Mouse (Mus musculus): Measurements from ENCODE around the gene Sh3gl2. TPM values are rescaled to one million over a fixed set of nuclear protein-coding genes. Genes with fewer than 3 reads are reported as not detected.

The Sh3gl2 gene
- 35.2 and 46.7 TPM in 2 replicates for polyA plus RNA-seq (2012; rRNA removed)

DNA sequence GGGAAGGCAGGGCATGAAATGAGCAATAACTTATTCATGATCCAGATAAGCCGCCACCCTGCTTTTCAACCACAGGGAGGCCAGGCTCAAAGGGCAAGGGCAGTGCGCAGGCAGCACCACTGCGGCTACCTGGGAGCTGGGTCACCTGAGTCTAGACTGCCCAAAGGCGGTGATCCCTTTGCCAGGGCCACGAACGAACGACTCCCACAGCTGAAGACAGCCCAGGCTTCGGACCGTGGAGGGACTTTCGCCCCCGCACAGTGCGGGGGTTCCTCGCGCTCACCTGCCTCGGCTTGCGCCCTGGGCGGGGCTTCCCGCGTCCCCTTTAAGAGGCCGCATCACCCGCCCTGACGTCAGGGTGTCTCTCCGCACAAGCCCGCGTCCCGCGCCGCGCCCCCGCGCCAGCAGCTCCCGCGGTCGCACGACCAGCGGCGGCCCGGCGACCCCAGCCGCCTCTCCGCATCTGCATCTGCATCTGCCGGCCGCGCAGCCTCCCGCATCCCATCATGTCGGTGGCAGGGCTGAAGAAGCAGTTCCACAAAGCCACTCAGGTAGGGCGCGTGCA is at the start of gene Sh3gl2:
Gene Sh3gl2, plus strand, starts transcription at position 56 of the 565 bp plus-strand sequence.
- DNase-seq (ENCODE audit: low read depth), result peak; percentile 89
- TF ChIP-seq CTCF (IDR thresholded peaks at IDR 0.05; ENCODE audit: borderline replicate concordance, extremely low read depth, insufficient read depth, insufficient read length), result peak; percentile 27; the same call in 1 of the 2 replicates
- TF ChIP-seq POLR2A (IDR thresholded peaks at IDR 0.05; ENCODE audit: borderline replicate concordance, extremely low read depth, insufficient read depth, insufficient read length, poor library complexity, severe bottlenecking), result peak; percentile 52

DNA sequence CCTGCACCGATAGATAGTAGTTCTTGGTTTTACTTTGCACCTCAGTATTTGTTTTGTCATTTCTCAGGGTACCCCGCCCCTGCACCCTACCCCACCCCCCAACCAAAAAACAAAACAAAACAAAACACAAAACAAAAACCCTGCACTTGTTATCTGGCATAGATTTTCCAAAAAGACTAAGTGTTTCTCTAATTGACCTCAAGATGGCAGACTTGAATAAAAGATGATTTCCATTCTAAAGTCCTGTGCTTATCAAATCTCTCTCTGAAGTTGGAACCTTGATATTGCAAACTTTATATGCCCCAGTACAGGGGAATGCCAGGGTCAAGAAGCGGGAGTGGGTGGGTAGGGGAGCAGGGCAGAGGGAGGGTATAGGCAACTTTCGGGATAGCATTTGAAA is 43.8 kb upstream of the Sh3gl2 start:
- peak; percentile 66 for DNase-seq (ENCODE audit: low read depth)
- TF ChIP-seq POLR2A (IDR thresholded peaks at IDR 0.05; ENCODE audit: borderline replicate concordance, extremely low read depth, insufficient read depth, insufficient read length, poor library complexity, severe bottlenecking) (no peak), CTCF (IDR thresholded peaks at IDR 0.05; ENCODE audit: borderline replicate concordance, extremely low read depth, insufficient read depth, insufficient read length) (no peak)

DNA sequence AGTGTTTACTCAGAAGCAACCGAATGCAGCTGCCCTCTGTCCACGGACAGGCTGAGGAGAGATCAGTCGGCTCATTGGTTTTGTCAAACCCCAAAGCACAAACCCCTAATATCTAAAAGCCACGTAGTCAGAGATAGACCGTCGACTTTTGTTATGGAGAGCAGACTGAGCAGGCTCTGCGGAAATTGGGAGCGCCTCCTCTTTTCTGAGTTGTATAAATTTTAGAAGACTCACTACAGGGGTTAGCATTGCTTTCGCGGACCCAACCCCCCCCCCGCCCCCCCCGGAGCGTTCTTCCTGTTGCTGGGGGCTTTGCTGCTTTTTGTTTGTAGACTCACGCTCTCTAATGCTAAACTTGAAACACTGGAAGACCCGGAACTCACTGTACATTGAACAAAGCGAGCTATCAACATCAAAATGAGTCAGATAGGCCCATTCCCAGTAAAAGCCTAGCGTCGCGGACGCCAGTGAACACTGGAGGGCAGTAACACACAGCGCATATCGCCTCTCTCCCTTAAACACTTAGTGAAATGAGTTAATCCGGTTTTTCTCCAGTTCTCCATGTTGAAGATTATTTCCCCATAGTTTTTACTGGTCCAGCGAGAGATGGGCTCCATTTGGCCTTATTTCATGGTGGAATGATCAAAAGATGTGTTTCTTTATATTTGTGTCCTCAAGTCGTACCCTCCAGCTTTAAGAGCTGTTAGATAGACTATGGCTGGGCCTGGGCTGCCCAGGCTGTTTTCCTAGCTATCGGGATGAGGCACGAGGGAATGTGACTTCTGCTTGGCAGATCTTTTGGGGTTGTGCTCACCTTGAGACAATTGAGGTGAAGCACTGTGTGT is 42.2 kb upstream of the Sh3gl2 start:
- DNase-seq (ENCODE audit: low read depth), result peak; percentile 92
- no peak for TF ChIP-seq POLR2A (IDR thresholded peaks at IDR 0.05; ENCODE audit: borderline replicate concordance, extremely low read depth, insufficient read depth, insufficient read length, poor library complexity, severe bottlenecking)
- TF ChIP-seq CTCF (IDR thresholded peaks at IDR 0.05; ENCODE audit: borderline replicate concordance, extremely low read depth, insufficient read depth, insufficient read length), result peak; percentile 96

DNA sequence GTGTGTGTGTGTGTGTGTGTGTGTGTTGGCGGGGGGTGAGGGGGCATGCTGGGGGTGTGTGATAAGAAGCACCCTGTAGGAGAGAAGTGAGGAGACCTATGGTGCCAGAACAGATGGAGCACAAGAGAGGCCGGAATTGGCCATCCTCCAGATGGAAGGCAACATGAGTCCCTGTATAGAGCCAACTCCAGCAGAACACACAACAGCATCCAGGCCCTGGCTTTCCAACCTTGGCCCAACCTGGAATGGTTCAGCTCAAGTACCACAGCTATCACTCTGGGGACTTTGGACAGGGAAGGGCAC is 41.7 kb upstream of the Sh3gl2 start:
- TF ChIP-seq POLR2A (IDR thresholded peaks at IDR 0.05; ENCODE audit: borderline replicate concordance, extremely low read depth, insufficient read depth, insufficient read length, poor library complexity, severe bottlenecking) (no peak), CTCF (IDR thresholded peaks at IDR 0.05; ENCODE audit: borderline replicate concordance, extremely low read depth, insufficient read depth, insufficient read length) (no peak)
- peak; percentile 20 for DNase-seq (ENCODE audit: low read depth)

DNA sequence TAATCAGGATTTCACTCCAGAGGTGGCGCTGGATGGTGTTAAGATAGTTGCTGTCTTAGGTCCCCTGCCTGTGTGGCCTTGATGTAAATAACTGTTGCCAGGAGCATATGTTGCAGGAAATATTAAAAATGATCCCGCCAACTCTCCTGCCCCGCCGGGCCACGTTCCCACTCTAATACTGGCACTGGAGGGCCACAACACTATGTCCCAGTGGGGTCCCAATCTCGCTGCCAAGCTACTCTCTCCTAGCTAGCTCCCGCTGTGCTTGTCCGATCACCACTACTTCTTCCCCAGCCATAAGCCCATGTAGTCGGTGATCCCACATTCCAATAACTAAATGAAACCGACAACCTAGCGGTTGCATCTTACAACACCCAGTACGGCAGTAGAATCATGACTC is 36.9 kb upstream of the Sh3gl2 start:
- DNase-seq (ENCODE audit: low read depth), result no peak

DNA sequence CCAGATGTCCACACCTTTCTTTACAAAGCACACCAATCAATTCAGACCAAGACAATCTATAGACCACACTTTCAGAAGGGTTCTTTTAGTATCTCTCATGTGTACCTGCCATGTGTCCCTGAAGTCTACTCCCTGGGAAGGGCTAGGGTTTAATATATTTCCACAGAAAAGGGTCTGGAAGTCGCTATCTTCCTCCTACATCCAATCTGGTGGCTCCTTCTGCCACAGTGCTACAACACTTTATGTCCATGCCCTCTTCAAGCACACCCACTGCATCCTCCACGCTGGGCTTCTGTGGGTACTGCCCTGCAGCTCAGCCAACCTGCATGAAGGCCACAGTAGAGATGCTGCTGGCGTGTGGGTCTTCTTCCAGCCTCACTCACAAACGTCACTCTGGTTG is 29.5 kb upstream of the Sh3gl2 start:
- TF ChIP-seq POLR2A (IDR thresholded peaks at IDR 0.05; ENCODE audit: borderline replicate concordance, extremely low read depth, insufficient read depth, insufficient read length, poor library complexity, severe bottlenecking), result no peak
- no peak for TF ChIP-seq CTCF (IDR thresholded peaks at IDR 0.05; ENCODE audit: borderline replicate concordance, extremely low read depth, insufficient read depth, insufficient read length)
- DNase-seq (ENCODE audit: low read depth), result no peak

More for the DNA sequence above, 36.9 kb upstream of the Sh3gl2 start:
- TF ChIP-seq POLR2A (IDR thresholded peaks at IDR 0.05; ENCODE audit: borderline replicate concordance, extremely low read depth, insufficient read depth, insufficient read length, poor library complexity, severe bottlenecking) (no peak), CTCF (IDR thresholded peaks at IDR 0.05; ENCODE audit: borderline replicate concordance, extremely low read depth, insufficient read depth, insufficient read length) (no peak)

DNA sequence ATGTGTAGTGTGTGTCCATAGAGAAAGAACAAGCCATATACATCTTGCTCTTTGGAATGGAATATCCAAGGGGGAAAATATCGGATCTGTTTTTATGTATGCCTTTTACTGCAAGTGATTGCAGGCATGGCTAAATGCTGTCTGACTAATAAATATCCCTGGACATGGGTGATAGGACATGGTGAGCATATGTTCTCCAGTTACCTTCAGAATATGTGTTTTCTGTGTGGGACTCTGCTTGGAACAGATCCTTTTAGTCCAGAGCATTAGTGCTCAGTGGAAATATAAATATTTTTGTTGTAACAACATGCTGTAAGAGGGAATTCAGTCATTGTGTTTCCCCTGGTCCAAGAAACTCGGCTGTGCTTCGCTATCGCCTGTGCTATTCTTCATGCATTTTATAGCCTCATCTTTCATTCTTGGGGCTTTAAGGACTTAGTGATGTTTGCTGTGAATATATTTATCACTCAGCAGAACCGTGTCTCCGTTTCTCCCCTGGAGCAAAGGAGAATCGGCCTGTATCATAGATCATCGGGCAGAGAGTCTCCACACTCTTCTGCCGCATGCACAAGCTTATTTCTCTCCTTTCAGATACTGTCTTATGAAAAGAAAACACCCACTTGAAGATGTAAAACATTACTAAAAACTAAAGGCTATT is 26.4 kb upstream of the Sh3gl2 start:
- TF ChIP-seq POLR2A (IDR thresholded peaks at IDR 0.05; ENCODE audit: borderline replicate concordance, extremely low read depth, insufficient read depth, insufficient read length, poor library complexity, severe bottlenecking) (no peak), CTCF (IDR thresholded peaks at IDR 0.05; ENCODE audit: borderline replicate concordance, extremely low read depth, insufficient read depth, insufficient read length) (no peak)
- DNase-seq (ENCODE audit: low read depth), result no peak

DNA sequence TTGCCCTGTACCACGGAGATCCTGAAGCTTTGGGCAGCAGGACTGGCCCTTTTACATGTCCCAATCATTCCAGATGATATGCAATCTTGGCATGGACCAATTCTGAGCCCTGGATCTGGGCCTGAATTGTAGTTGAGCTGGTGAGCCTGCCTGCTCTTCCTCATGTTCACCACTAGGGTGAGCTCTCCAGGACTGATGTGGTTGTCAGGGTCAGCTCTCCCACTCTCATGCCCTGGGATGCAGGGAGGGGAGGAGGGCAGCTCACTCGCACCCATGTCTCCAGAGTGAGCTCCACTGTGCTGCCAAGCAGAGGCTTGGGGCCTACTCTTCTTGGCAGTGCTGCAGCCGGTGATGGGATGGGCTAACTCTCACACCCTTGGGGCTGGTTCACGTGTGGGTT is 18.9 kb upstream of the Sh3gl2 start:
- no peak for TF ChIP-seq POLR2A (IDR thresholded peaks at IDR 0.05; ENCODE audit: borderline replicate concordance, extremely low read depth, insufficient read depth, insufficient read length, poor library complexity, severe bottlenecking)
- peak; percentile 58; the same call in 1 of the 2 replicates for TF ChIP-seq CTCF (IDR thresholded peaks at IDR 0.05; ENCODE audit: borderline replicate concordance, extremely low read depth, insufficient read depth, insufficient read length)
- DNase-seq (ENCODE audit: low read depth), result no peak

DNA sequence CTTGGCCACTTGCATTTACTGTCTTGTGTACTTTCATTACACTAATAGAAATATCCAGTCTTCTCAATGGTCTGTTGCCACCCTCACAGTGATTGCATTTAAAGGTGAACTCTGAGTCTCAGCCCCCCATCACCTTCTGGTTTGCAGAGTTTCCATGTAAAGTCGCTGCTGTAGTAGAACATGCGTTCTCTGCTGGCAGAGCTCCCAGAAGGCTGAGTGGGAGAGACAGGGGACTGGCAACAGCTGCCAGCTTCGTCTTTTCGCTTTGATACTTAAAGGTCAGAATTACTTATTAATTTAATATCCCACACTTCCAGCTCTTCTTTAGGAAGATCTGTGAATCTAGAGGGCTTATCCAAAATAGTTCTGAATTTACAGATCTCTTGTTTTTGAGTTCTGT is 8.7 kb upstream of the Sh3gl2 start:
- TF ChIP-seq CTCF (IDR thresholded peaks at IDR 0.05; ENCODE audit: borderline replicate concordance, extremely low read depth, insufficient read depth, insufficient read length), result no peak
- no peak for TF ChIP-seq POLR2A (IDR thresholded peaks at IDR 0.05; ENCODE audit: borderline replicate concordance, extremely low read depth, insufficient read depth, insufficient read length, poor library complexity, severe bottlenecking)
- DNase-seq (ENCODE audit: low read depth), result peak; percentile 67

DNA sequence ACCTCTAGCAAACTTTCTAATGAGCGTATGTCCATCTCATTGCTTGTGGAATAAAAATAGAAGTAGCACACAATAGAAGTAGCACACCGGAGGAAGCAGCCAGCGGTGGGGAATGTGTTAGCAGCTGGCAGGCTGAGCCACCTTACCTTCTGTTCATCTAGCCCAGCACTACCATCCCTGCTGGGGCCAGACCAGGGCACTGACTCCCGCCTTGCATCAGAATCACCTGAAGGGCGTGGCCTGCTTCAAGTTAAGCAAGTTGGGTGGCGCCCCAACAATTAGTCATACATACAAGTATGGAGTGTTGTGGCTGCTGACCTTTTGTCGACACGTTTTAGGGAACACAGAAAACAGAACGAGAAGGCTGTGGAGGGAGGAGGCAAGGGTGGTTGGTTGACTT is 6.5 kb upstream of the Sh3gl2 start:
- no peak for DNase-seq (ENCODE audit: low read depth)
- TF ChIP-seq CTCF (IDR thresholded peaks at IDR 0.05; ENCODE audit: borderline replicate concordance, extremely low read depth, insufficient read depth, insufficient read length), result no peak
- no peak for TF ChIP-seq POLR2A (IDR thresholded peaks at IDR 0.05; ENCODE audit: borderline replicate concordance, extremely low read depth, insufficient read depth, insufficient read length, poor library complexity, severe bottlenecking)

DNA sequence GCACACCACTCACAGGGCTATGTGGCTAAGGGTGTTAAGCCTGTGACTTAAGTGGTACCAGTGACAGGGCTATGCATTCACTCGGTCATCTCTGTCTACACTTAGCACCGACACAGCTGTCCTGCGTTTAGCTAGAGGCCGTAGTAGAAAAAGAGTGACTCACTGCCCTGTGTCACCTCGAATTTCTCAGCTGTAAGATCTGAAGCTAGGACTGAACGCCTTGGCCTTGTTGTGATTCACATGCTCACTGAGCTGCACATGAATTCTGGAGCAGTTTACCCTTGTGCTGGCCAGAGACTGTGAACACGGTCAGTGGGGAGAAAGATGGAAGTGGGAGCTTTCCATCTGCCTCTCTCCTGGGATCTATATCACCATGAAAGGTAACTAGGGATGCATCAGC is 2.3 kb upstream of the Sh3gl2 start:
- DNase-seq (ENCODE audit: low read depth), result no peak
- TF ChIP-seq POLR2A (IDR thresholded peaks at IDR 0.05; ENCODE audit: borderline replicate concordance, extremely low read depth, insufficient read depth, insufficient read length, poor library complexity, severe bottlenecking) (no peak), CTCF (IDR thresholded peaks at IDR 0.05; ENCODE audit: borderline replicate concordance, extremely low read depth, insufficient read depth, insufficient read length) (no peak)
